Mouse (Mus musculus) intestine, embryonic 14.5 days (tissue): ENCODE data around the gene Schip1. TPM values are rescaled to one million over a fixed set of nuclear protein-coding genes. Genes with fewer than 3 reads are reported as not detected.

ENCODE experiments used
- ATAC-seq: fragments of 200-750 bp; cut with Nextera tagmentation; replicated peaks from 2 replicates; pipeline ENCODE4 v1.8.0; 2017; ENCODE audit warnings: low read depth, moderate number of reproducible peaks, moderate TSS enrichment, moderate library complexity; ENCODE audit not compliant: low FRiP score, low TSS enrichment
- DNase-seq: peaks from one replicate; pipeline ENCODE4 v3.0.0-alpha.2; 2018; ENCODE audit warnings: low spot score
- H3K27ac ChIP-seq: fragments of 300-500 bp; sonication (generic); 2 replicates; pipeline ENCODE4 v1.5.1; 2014; ENCODE audit warnings: low read depth, mild to moderate bottlenecking, control low read depth
- H3K27me3 ChIP-seq: fragments of 300-500 bp; sonication (generic); replicated peaks from 2 replicates; pipeline ENCODE4 v1.6.1; 2014; ENCODE audit warnings: low read length, control low read depth; ENCODE audit not compliant: control insufficient read depth, insufficient read depth
- H3K36me3 ChIP-seq: fragments of 300-500 bp; sonication (generic); 2 replicates; pipeline ENCODE4 v1.6.1; 2014; ENCODE audit warnings: low read length, control low read depth; ENCODE audit not compliant: control insufficient read depth, insufficient read depth
- H3K4me1 ChIP-seq: fragments of 300-500 bp; sonication (generic); replicated peaks from 2 replicates; pipeline ENCODE4 v1.6.1; 2014; ENCODE audit warnings: low read length, control low read depth, mixed read lengths; ENCODE audit not compliant: control insufficient read depth, insufficient read depth
- H3K4me2 ChIP-seq: fragments of 300-500 bp; sonication (generic); 2 replicates; pipeline ENCODE4 v1.6.1; 2014; ENCODE audit warnings: low read length
- H3K4me3 ChIP-seq: fragments of 300-500 bp; sonication (generic); 2 replicates; pipeline ENCODE4 v1.5.1; 2014; ENCODE audit warnings: low read depth, low read length, control low read depth, mixed read lengths
- H3K9ac ChIP-seq: fragments of 300-500 bp; sonication (generic); 2 replicates; pipeline ENCODE4 v1.6.1; 2014; ENCODE audit warnings: mild to moderate bottlenecking, low read length
- H3K9me3 ChIP-seq: fragments of 300-500 bp; sonication (generic); 2 replicates; pipeline ENCODE4 v1.6.1; 2016; ENCODE audit warnings: low read length, control low read depth; ENCODE audit not compliant: control insufficient read depth
- WGBS: fragments of 180-500 bp; shearing (Covaris S2); extraction: QIAGEN DNeasy Blood & Tissue Kit; methylation state at CpG from one replicate; pipeline ENCODE4 v1.1.7; 2014; 5-methylcytosine and 5-hydroxymethylcytosine counted together
- polyA plus RNA-seq: library from polyadenylated mRNA; unstranded; fragments of >200 nt; fragmentation: Nextera tagmentation; extraction: Ambion mirVana; gene quantifications from 2 replicates; pipeline ENCODE4 v1.2.1, GENCODE M21; 2014

Schip1 gene
- polyA plus RNA-seq, 1 experiment from 2014 or later = 63.0 TPM

- H3K4me2 ChIP-seq = peak overlapping the region; percentile 32
- no peak overlapping the region for H3K9ac ChIP-seq
- no peaks in the 10 kb centered on the region for H3K36me3 ChIP-seq
- H3K4me1 ChIP-seq = peaks cover 40% of the 10 kb centered on the region
- no peak for ATAC-seq
- DNase-seq = no peak
- no peaks in the 10 kb centered on the region for H3K9me3 ChIP-seq
- 50% methylated on average over 14 of the region's 14 CpGs for WGBS
- H3K27ac ChIP-seq = peak overlapping the region; percentile 83
- no peak overlapping the region for H3K4me3 ChIP-seq
- H3K27me3 ChIP-seq = no peaks in the 10 kb centered on the region
Observed at GRCm38 (mm10) chr3:68583771-68584511, 519.3 kb downstream of the Schip1 start.

- Histone ChIP-seq H3K36me3 (no peaks in the 10 kb centered on the region), H3K4me1 (peaks cover 41% of the 10 kb centered on the region), H3K27me3 (no peaks in the 10 kb centered on the region), H3K4me2 (no peak overlapping the region), H3K9ac (no peak overlapping the region), H3K4me3 (no peak overlapping the region), H3K9me3 (no peaks in the 10 kb centered on the region), H3K27ac (no peak overlapping the region)
- DNase-seq = no peak
- WGBS = 80% methylated on average over 4 of the region's 4 CpGs
- no peak for ATAC-seq
Observed at GRCm38 (mm10) chr3:68585213-68585612, 520.6 kb downstream of the Schip1 start.

DNA sequence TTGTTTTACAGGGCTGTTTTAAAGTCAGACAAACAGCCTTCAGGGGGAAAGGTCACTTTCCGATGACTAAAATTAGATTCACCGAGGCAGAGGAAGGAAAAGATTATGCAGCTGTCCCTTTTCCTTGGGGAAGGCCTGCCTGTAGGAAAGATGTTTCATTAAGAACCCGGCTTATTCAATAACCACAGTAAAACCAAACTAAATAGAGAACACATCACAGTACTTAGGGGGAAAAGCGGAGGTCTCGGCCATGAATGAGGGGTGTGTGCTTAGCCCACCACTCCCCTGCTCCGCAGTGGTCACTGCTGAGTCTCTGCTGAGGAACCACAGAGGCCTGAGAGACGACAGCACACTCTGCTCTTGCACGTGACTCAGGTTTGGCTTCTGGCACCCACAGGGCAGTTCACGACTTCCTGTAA is 522.1 kb downstream of the Schip1 start:
- Histone ChIP-seq H3K4me2 (peak overlapping the region; percentile 13; the same call in 1 of the 2 replicates), H3K4me1 (peaks cover 51% of the 10 kb centered on the region), H3K27me3 (no peaks in the 10 kb centered on the region), H3K27ac (no peak overlapping the region; the same call in 1 of the 2 replicates), H3K36me3 (no peaks in the 10 kb centered on the region), H3K9me3 (no peaks in the 10 kb centered on the region), H3K4me3 (no peak overlapping the region), H3K9ac (no peak overlapping the region)
- DNase-seq (no peak), ATAC-seq (no peak)
- WGBS = 24% methylated on average over 9 of the region's 9 CpGs

DNA sequence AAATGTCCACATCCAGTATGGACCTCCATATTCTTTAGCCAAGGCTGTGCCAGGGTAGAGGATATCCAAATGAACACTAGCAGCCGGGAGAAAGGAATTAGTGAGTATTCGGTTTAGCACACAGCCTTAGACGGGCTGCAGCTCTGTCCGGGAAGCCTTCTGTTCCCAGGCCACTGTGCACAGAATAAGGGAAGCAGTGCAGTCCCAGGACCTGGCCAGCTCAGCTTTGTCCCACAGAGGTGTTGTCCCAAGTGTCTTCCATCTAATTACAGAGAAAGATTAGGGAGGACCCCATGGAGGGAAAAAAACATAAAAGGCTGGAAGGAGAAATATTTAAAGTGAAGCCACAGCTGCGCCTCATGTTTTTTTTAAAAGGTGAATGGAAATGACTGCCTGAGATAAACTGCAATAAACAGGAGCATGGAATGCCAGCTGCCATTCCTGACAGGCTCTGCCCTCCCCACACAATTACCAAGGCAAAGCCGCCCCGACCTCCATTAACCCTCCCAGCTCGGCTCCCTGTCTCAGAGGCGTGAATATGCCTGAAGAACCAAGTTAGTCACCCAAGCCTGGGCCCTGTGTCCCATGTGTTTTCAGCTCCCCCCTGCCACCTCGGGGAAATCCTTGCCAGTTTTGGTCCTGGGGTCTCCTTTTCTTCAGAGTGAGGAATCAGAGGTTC is 523.1 kb downstream of the Schip1 start:
- ATAC-seq = no peak
- Histone ChIP-seq H3K4me1 (peaks cover 55% of the 10 kb centered on the region), H3K4me3 (no peak overlapping the region), H3K27ac (no peak overlapping the region; the same call in 1 of the 2 replicates), H3K36me3 (no peaks in the 10 kb centered on the region), H3K9ac (no peak overlapping the region), H3K27me3 (no peaks in the 10 kb centered on the region), H3K4me2 (no peak overlapping the region), H3K9me3 (no peaks in the 10 kb centered on the region)
- WGBS = 55% methylated on average over 10 of the region's 10 CpGs
- no peak for DNase-seq

- no peaks in the 10 kb centered on the region for H3K9me3 ChIP-seq
- 62% methylated on average over 9 of the region's 9 CpGs for whole genome bisulfite sequencing
- no peak overlapping the region for H3K4me3 ChIP-seq
- no peak overlapping the region for H3K9ac ChIP-seq
- no peak overlapping the region; the same call in 1 of the 2 replicates for H3K27ac ChIP-seq
- no peaks in the 10 kb centered on the region for H3K36me3 ChIP-seq
- no peak for ATAC-seq
- no peak overlapping the region for H3K4me2 ChIP-seq
- no peak for DNase-seq
- peaks cover 46% of the 10 kb centered on the region for H3K4me1 ChIP-seq
- no peaks in the 10 kb centered on the region for H3K27me3 ChIP-seq
Observed at GRCm38 (mm10) chr3:68589220-68589840, 524.7 kb downstream of the Schip1 start.

DNA sequence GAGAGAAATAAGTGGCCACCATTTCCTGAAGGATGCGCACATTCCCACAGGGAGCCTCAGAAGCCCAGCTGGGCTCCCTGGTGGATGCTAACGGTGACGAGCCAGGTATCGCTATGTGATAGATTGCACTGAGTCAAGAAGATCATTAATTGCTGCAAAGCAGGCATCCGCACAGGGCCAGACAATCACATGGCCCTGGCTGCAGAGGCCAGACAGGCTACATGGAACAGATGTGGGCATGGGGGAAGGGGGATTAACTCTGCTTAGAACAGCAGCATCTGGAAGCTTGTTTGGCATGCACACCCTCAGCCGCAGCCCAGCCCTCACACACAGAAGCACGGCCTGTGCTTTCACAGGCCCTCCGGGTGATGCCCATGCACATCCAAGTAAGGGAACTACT is 525.8 kb downstream of the Schip1 start:
- no peak; the same call in 1 of the 2 replicates for ATAC-seq
- Histone ChIP-seq H3K36me3 (no peaks in the 10 kb centered on the region), H3K4me1 (peaks cover 47% of the 10 kb centered on the region), H3K4me2 (no peak overlapping the region), H3K4me3 (no peak overlapping the region), H3K9me3 (no peaks in the 10 kb centered on the region), H3K27ac (peak overlapping the region; percentile 54; the same call in 1 of the 2 replicates), H3K9ac (no peak overlapping the region), H3K27me3 (no peaks in the 10 kb centered on the region)
- no peak for DNase-seq
- 31% methylated on average over 8 of the region's 8 CpGs for WGBS

DNA sequence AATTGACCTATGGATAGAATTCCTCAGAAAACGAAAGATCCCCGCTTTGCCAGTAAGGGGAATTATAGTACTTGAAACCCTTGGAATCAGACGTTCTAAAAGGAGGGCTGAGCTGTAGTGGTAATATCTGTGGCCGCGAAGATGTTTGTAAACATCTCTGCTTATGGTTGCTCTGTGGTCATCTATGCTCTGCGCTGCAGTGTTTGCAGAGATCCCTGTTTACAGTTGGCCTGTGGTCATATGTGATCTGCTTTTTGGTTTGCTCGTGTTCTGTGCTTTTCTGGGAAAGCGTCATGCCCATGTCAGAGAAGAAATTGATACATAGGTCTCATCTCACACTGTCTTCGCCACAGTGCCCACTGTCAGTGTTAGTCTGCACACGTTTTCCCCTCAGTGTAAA is 528.0 kb downstream of the Schip1 start:
- DNase-seq = no peak
- Histone ChIP-seq H3K27me3 (no peaks in the 10 kb centered on the region), H3K4me3 (no peak overlapping the region), H3K9ac (no peak overlapping the region), H3K36me3 (peaks cover 7% of the 10 kb centered on the region; the same call in 1 of the 2 replicates), H3K27ac (peak overlapping the region; percentile 14; the same call in 1 of the 2 replicates), H3K9me3 (no peaks in the 10 kb centered on the region), H3K4me2 (no peak overlapping the region; the same call in 1 of the 2 replicates), H3K4me1 (peaks cover 33% of the 10 kb centered on the region)
- no peak for ATAC-seq
- WGBS = 64% methylated on average over 10 of the region's 10 CpGs

- no peak overlapping the region for H3K9ac ChIP-seq
- WGBS = 65% methylated on average over 12 of the region's 12 CpGs
- no peaks in the 10 kb centered on the region for H3K9me3 ChIP-seq
- no peak for DNase-seq
- no peak overlapping the region for H3K4me3 ChIP-seq
- no peaks in the 10 kb centered on the region for H3K27me3 ChIP-seq
- ATAC-seq = no peak
- peak overlapping the region; percentile 14; the same call in 1 of the 2 replicates for H3K27ac ChIP-seq
- H3K4me2 ChIP-seq = peak overlapping the region; percentile 1; the same call in 1 of the 2 replicates
- peaks cover 33% of the 10 kb centered on the region for H3K4me1 ChIP-seq
- peaks cover 7% of the 10 kb centered on the region; the same call in 1 of the 2 replicates for H3K36me3 ChIP-seq
Observed at GRCm38 (mm10) chr3:68593073-68593867, 528.7 kb downstream of the Schip1 start.
